Mouse (Mus musculus) embryonic facial prominence, embryonic 13.5 days (tissue): ENCODE measurements around the gene 9230104L09Rik. TPM values are rescaled to one million over a fixed set of nuclear protein-coding genes. Genes with fewer than 3 reads are reported as not detected.

ENCODE experiments used
- ATAC-seq: fragments of 200-750 bp; cut with Nextera tagmentation; 2 replicates; pipeline ENCODE4 v1.8.0; 2017; ENCODE audit warnings: low read depth; ENCODE audit not compliant: insufficient number of reproducible peaks, insufficient read depth, low FRiP score, low TSS enrichment
- H3K27ac ChIP-seq: fragments of 300-500 bp; sonication (generic); 2 replicates; pipeline ENCODE4 v1.5.1; 2015; ENCODE audit warnings: moderate library complexity, mild to moderate bottlenecking, inconsistent platforms
- H3K27me3 ChIP-seq: fragments of 300-500 bp; sonication (generic); 2 replicates; pipeline ENCODE4 v1.6.1; 2015; ENCODE audit warnings: mild to moderate bottlenecking, inconsistent platforms
- H3K36me3 ChIP-seq: fragments of 300-500 bp; sonication (generic); 2 replicates; pipeline ENCODE4 v1.6.1; 2015; ENCODE audit warnings: mild to moderate bottlenecking, inconsistent platforms
- H3K4me1 ChIP-seq: fragments of 300-500 bp; sonication (generic); 2 replicates; pipeline ENCODE4 v1.6.1; 2015; ENCODE audit warnings: inconsistent platforms
- H3K4me2 ChIP-seq: fragments of 300-500 bp; sonication (generic); 2 replicates; pipeline ENCODE4 v1.6.1; 2015; ENCODE audit warnings: moderate library complexity, mild to moderate bottlenecking, inconsistent platforms
- H3K4me3 ChIP-seq: fragments of 300-500 bp; sonication (generic); 2 replicates; pipeline ENCODE4 v1.5.1; 2015; ENCODE audit warnings: mild to moderate bottlenecking, inconsistent platforms
- H3K9ac ChIP-seq: fragments of 300-500 bp; sonication (generic); 2 replicates; pipeline ENCODE4 v1.6.1; 2015; ENCODE audit warnings: mild to moderate bottlenecking, inconsistent platforms
- H3K9me3 ChIP-seq: fragments of 300-500 bp; sonication (generic); 2 replicates; pipeline ENCODE4 v1.6.1; 2016; ENCODE audit warnings: inconsistent platforms
- WGBS: fragments of 180-500 bp; shearing (Covaris S2); methylation state at CpG from one replicate; pipeline ENCODE4 v1.1.7; 2015; ENCODE audit warnings: mixed read lengths; 5-methylcytosine and 5-hydroxymethylcytosine counted together
- polyA plus RNA-seq: library from polyadenylated mRNA; unstranded; fragments of >200 nt; fragmentation: Nextera tagmentation; extraction: Ambion mirVana; gene quantifications from 2 replicates; pipeline ENCODE4 v1.2.1, GENCODE M21; 2015

Gene 9230104L09Rik
- polyA plus RNA-seq: not detected in 2 replicates

DNA sequence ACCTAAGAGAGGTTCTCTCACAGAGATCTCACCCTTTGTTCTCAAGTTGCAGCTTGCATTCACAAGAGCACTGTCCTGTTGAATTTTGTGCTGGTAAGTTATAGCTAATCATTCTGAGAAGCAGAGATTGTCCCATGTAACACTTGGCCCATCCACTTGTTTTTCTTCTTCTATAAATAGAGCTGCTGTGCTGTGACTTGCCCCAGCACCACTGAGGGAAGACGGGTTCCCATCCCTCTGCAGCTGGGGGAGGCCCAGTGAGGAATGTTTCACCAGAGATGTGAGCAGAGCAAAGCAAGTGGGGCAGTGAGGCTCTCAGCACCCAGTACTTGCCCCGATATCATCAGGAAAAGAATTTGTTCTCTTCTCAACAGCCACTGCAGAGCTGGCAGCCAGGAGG lies at the start of gene 9230104L09Rik:
TSS of gene 9230104L09Rik (minus strand) at position 73 of the 400 bp plus-strand sequence.
- no peak for ATAC-seq
- H3K4me2 ChIP-seq: no peak within 1 kb of the TSS
- H3K36me3 ChIP-seq: no peaks in the 10 kb centered on the region
- no peak within 1 kb of the TSS for H3K27ac ChIP-seq
- no peaks in the 10 kb centered on the region for H3K9me3 ChIP-seq
- no peak within 1 kb of the TSS for H3K4me3 ChIP-seq
- no peaks in the 10 kb centered on the region for H3K4me1 ChIP-seq
- H3K9ac ChIP-seq: no peak within 1 kb of the TSS
- no peaks in the 10 kb centered on the region for H3K27me3 ChIP-seq
- WGBS: 61% methylated on average over 2 of the region's 2 CpGs

GRCm38 (mm10) chr2:148902286-148902685 lies 37.4 kb upstream of the 9230104L09Rik start:
- no peak overlapping the region for H3K9ac ChIP-seq
- ATAC-seq: no peak
- no peaks in the 10 kb centered on the region for H3K27me3 ChIP-seq
- no peaks in the 10 kb centered on the region for H3K4me1 ChIP-seq
- no peak overlapping the region for H3K27ac ChIP-seq
- H3K4me3 ChIP-seq: no peak overlapping the region
- H3K9me3 ChIP-seq: no peaks in the 10 kb centered on the region
- WGBS: 14% methylated on average over 5 of the region's 5 CpGs
- H3K4me2 ChIP-seq: no peak overlapping the region
- H3K36me3 ChIP-seq: no peaks in the 10 kb centered on the region

DNA sequence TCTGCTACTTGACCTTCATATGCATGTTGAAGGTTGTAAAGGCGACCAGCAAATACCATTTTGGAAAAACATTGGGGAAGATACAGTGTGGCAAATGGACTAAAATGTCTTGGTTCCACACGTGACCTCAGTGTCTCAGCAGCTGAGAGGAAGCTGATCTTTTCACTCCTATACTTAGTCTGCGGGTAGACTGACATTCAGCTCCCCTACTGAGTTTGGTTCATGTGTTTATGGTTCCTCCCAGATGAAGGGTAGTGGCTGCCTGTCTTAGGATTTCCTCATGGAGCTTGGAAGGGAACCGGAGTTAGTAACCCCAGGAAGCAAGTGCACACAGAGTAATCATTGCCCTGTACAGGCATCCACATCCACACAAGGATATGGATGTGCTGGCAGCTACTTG lies 35.5 kb upstream of the 9230104L09Rik start:
- Histone ChIP-seq H3K9me3 (no peaks in the 10 kb centered on the region), H3K36me3 (no peaks in the 10 kb centered on the region), H3K9ac (no peak overlapping the region), H3K27ac (no peak overlapping the region), H3K4me3 (no peak overlapping the region), H3K4me1 (no peaks in the 10 kb centered on the region), H3K4me2 (no peak overlapping the region), H3K27me3 (no peaks in the 10 kb centered on the region)
- 69% methylated on average over 4 of the region's 4 CpGs for WGBS
- ATAC-seq: no peak

DNA sequence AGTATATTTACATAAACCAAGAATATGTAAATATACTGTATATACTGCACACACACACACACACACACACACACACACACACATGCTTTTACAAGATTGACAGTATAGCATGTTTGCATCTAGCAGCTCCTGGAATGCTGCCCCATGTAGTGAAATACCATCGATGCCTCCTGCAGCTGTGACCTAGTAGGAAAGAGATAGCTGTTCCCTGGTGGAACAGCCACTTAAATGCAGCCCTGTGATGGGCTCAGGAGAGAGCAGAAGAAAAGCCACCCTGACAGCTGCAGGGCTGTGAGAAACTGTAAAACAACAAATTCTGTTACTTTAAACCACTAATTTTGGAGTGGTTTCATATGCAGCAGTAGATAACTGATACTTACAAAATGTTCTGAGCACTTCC lies 31.4 kb upstream of the 9230104L09Rik start:
- H3K27me3 ChIP-seq: no peaks in the 10 kb centered on the region
- H3K4me1 ChIP-seq: no peaks in the 10 kb centered on the region
- H3K9me3 ChIP-seq: no peaks in the 10 kb centered on the region
- no peak overlapping the region for H3K4me2 ChIP-seq
- H3K27ac ChIP-seq: no peak overlapping the region
- H3K36me3 ChIP-seq: no peaks in the 10 kb centered on the region
- ATAC-seq: no peak
- WGBS: 60% methylated on average over 1 of the region's 1 CpGs
- H3K9ac ChIP-seq: no peak overlapping the region
- no peak overlapping the region for H3K4me3 ChIP-seq

GRCm38 (mm10) chr2:148893107-148893506 lies 28.3 kb upstream of the 9230104L09Rik start:
- no peaks in the 10 kb centered on the region for H3K9me3 ChIP-seq
- no peak overlapping the region for H3K27ac ChIP-seq
- H3K9ac ChIP-seq: no peak overlapping the region
- no peak overlapping the region for H3K4me3 ChIP-seq
- no peak for ATAC-seq
- no peaks in the 10 kb centered on the region for H3K4me1 ChIP-seq
- H3K27me3 ChIP-seq: no peaks in the 10 kb centered on the region
- no peak overlapping the region for H3K4me2 ChIP-seq
- H3K36me3 ChIP-seq: no peaks in the 10 kb centered on the region

GRCm38 (mm10) chr2:148890021-148890851 lies 25.4 kb upstream of the 9230104L09Rik start:
- H3K4me3 ChIP-seq: no peak overlapping the region
- H3K27me3 ChIP-seq: no peaks in the 10 kb centered on the region
- no peaks in the 10 kb centered on the region for H3K4me1 ChIP-seq
- H3K4me2 ChIP-seq: no peak overlapping the region
- H3K9ac ChIP-seq: no peak overlapping the region
- H3K9me3 ChIP-seq: no peaks in the 10 kb centered on the region
- H3K27ac ChIP-seq: no peak overlapping the region
- H3K36me3 ChIP-seq: no peaks in the 10 kb centered on the region
- no peak for ATAC-seq
- 21% methylated on average over 5 of the region's 5 CpGs for WGBS

DNA sequence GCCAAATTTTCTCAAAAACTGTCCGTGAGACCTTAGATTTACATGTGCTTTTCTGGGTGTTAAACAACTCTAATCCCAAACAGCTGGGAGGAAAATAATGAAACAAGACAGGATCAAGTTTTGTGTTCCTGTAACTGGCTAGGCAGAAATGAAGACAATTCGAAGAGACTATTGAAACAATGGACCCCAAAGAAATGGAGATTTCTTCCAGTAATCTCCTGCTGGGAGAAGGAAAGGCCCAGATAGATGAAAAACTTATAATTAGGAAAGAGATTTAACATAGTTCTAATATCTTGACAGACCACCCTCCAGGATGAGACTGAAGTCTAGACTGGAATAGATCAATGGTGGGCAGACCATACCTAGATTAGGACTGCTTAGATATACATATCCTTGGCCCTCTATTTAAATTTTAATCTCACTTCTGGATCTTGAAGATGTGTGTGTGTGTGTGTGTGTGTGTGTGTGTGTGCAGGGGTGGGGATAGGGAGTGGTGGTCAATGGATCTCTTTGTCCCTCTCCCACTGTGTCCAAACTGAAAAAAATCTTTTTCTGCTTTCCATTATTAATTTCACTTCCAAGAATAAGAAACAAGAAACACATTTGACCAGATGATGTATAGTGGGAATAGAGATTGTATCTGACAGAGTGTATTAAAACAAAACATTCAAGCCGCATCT lies 24.6 kb upstream of the 9230104L09Rik start:
- H3K4me2 ChIP-seq: no peak overlapping the region
- ATAC-seq: no peak
- no peak overlapping the region for H3K9ac ChIP-seq
- H3K27me3 ChIP-seq: no peaks in the 10 kb centered on the region
- no peaks in the 10 kb centered on the region for H3K4me1 ChIP-seq
- WGBS: 42% methylated on average over 3 of the region's 3 CpGs
- no peak overlapping the region for H3K27ac ChIP-seq
- H3K36me3 ChIP-seq: no peaks in the 10 kb centered on the region
- H3K9me3 ChIP-seq: no peaks in the 10 kb centered on the region
- no peak overlapping the region for H3K4me3 ChIP-seq

DNA sequence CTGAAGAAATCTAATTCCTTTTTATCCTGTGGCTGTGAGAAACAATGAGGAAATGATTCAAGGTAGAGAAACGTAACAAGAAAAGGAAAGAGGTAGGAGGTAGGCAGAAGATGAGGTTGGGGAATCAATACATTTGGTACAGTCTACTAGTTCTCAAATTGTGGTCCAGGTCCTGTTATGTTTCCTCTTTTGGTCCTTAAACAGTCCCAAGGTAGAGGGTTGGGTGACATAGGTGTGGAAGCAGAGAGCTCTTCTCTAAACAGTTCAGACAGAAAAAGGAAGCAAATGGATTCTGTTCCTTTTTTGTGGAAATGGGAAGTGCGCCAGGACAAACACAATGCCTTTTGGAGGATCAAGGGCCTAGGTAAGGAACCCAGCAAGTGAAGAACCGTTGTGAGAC lies 24.0 kb upstream of the 9230104L09Rik start:
- no peaks in the 10 kb centered on the region for H3K4me1 ChIP-seq
- H3K9me3 ChIP-seq: no peaks in the 10 kb centered on the region
- H3K36me3 ChIP-seq: no peaks in the 10 kb centered on the region
- H3K4me2 ChIP-seq: no peak overlapping the region
- no peak overlapping the region for H3K9ac ChIP-seq
- no peak overlapping the region for H3K27ac ChIP-seq
- ATAC-seq: no peak
- H3K27me3 ChIP-seq: no peaks in the 10 kb centered on the region
- H3K4me3 ChIP-seq: no peak overlapping the region
- WGBS: 72% methylated on average over 3 of the region's 3 CpGs

- no peak overlapping the region for H3K27ac ChIP-seq
- H3K4me1 ChIP-seq: no peaks in the 10 kb centered on the region
- H3K9ac ChIP-seq: no peak overlapping the region
- H3K27me3 ChIP-seq: no peaks in the 10 kb centered on the region
- no peak for ATAC-seq
- H3K36me3 ChIP-seq: no peaks in the 10 kb centered on the region
- no peaks in the 10 kb centered on the region for H3K9me3 ChIP-seq
- no peak overlapping the region for H3K4me3 ChIP-seq
- H3K4me2 ChIP-seq: no peak overlapping the region
Measured at GRCm38 (mm10) chr2:148884738-148885137, 19.9 kb upstream of the 9230104L09Rik start.

DNA sequence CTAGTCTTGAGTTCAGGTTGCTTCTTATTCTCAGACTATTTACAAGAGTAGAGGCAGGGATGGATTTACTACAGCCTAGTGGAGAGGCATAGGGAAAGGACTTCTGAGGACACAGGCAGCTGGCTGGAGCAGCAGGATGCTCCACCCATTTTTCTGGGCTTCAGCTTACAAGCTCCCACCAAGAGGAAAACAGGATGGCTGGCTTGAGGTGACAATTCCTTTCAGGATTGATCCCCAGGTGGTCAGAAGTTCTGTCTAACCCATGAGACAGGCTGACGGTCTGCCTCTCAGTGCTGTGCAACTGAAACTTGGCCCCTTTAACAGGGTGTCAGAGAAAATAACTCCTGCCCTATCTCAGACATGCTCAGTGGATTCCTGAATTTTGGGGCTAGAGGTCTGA lies 14.4 kb upstream of the 9230104L09Rik start:
- H3K4me3 ChIP-seq: no peak overlapping the region
- H3K9ac ChIP-seq: no peak overlapping the region
- no peak overlapping the region for H3K27ac ChIP-seq
- no peaks in the 10 kb centered on the region for H3K36me3 ChIP-seq
- H3K27me3 ChIP-seq: no peaks in the 10 kb centered on the region
- peaks cover 3% of the 10 kb centered on the region for H3K4me1 ChIP-seq
- no peaks in the 10 kb centered on the region for H3K9me3 ChIP-seq
- no peak overlapping the region for H3K4me2 ChIP-seq
- no peak for ATAC-seq
- WGBS: 66% methylated on average over 1 of the region's 1 CpGs

DNA sequence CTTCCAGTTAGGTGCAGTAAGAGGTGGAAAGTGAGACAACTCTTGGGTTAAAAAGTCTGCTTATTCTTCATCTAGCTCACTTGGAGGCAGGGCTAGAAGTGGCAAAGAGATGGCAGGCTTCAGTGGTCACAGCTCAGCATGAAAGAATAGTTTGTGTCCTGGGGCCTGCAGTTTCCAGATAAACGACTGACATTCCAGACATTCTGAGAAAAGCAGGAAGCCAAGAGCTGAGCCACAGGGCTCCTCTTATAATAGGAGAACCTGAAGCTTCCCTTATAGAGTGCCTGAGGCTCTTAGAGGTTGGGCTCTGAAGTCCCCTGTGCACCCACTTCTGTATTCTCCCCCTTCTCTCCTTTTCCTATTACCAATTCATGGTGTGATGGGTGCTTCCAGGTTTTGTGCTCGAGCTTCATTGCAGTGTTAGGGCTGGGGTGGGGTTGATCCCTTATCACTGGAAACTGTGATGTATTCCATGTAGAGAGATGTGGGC lies 13.8 kb upstream of the 9230104L09Rik start:
- H3K27me3 ChIP-seq: no peaks in the 10 kb centered on the region
- no peaks in the 10 kb centered on the region for H3K36me3 ChIP-seq
- peaks cover 8% of the 10 kb centered on the region for H3K4me1 ChIP-seq
- H3K4me3 ChIP-seq: no peak overlapping the region
- WGBS: 5% methylated on average over 2 of the region's 2 CpGs
- ATAC-seq: no peak
- no peaks in the 10 kb centered on the region for H3K9me3 ChIP-seq
- no peak overlapping the region for H3K9ac ChIP-seq
- H3K27ac ChIP-seq: no peak overlapping the region
- H3K4me2 ChIP-seq: no peak overlapping the region
